Mouse (Mus musculus) liver, embryonic 11.5 days (tissue): ENCODE results near the gene Gm49027. TPM values are rescaled to one million over a fixed set of nuclear protein-coding genes. Genes with fewer than 3 reads are reported as not detected.

Experiments
- ATAC-seq: fragments of 200-750 bp; cut with Nextera tagmentation; replicated peaks from 2 replicates; pipeline ENCODE4 v1.8.0; 2017; ENCODE audit warnings: moderate number of reproducible peaks, mild to moderate bottlenecking, moderate TSS enrichment, moderate library complexity; ENCODE audit not compliant: low FRiP score
- DNase-seq: peaks from one replicate; pipeline ENCODE4 v3.0.0-alpha.2; 2017; ENCODE audit warnings: low spot score
- H3K27ac ChIP-seq: fragments of 300-500 bp; sonication (generic); 2 replicates; pipeline ENCODE4 v1.5.1; 2014; ENCODE audit warnings: mild to moderate bottlenecking, low read depth, low read length, control low read depth
- H3K27me3 ChIP-seq: fragments of 300-500 bp; sonication (generic); replicated peaks from 2 replicates; pipeline ENCODE4 v1.6.1; 2014; ENCODE audit warnings: low read length, mixed read lengths; ENCODE audit not compliant: control insufficient read depth, insufficient read depth
- H3K36me3 ChIP-seq: fragments of 300-500 bp; sonication (generic); 2 replicates; pipeline ENCODE4 v1.6.1; 2014; ENCODE audit warnings: mild to moderate bottlenecking, low read length, moderate library complexity, mixed read lengths; ENCODE audit not compliant: control insufficient read depth, insufficient read depth
- H3K4me1 ChIP-seq: fragments of 300-500 bp; sonication (generic); replicated peaks from 2 replicates; pipeline ENCODE4 v1.6.1; 2014; ENCODE audit warnings: low read length, mixed read lengths; ENCODE audit not compliant: control insufficient read depth, insufficient read depth
- H3K4me2 ChIP-seq: fragments of 300-500 bp; sonication (generic); 2 replicates; pipeline ENCODE4 v1.6.1; 2014; ENCODE audit warnings: mild to moderate bottlenecking, control low read depth, moderate library complexity
- H3K4me3 ChIP-seq: fragments of 300-500 bp; sonication (generic); 2 replicates; pipeline ENCODE4 v1.5.1; 2014; ENCODE audit warnings: low read depth, low read length, control low read depth
- H3K9ac ChIP-seq: fragments of 300-500 bp; sonication (generic); 2 replicates; pipeline ENCODE4 v1.6.1; 2014; ENCODE audit warnings: low read depth, low read length, control low read depth
- H3K9me3 ChIP-seq: fragments of 300-500 bp; sonication (generic); 2 replicates; pipeline ENCODE4 v1.6.1; 2016; ENCODE audit warnings: low read length, inconsistent platforms, mixed read lengths; ENCODE audit not compliant: control insufficient read depth
- WGBS: fragments of 180-500 bp; shearing (Covaris S2); extraction: QIAGEN DNeasy Blood & Tissue Kit; methylation state at CpG from one replicate; pipeline ENCODE4 v1.1.7; 2014; 5-methylcytosine and 5-hydroxymethylcytosine counted together
- polyA plus RNA-seq: library from polyadenylated mRNA; unstranded; fragments of >200 nt; fragmentation: Nextera tagmentation; extraction: Ambion mirVana; gene quantifications from 2 replicates; pipeline ENCODE4 v1.2.1, GENCODE M21; 2014

Gene Gm49027
- 0.22 and 0.47 TPM in 2 replicates for polyA plus RNA-seq

DNA sequence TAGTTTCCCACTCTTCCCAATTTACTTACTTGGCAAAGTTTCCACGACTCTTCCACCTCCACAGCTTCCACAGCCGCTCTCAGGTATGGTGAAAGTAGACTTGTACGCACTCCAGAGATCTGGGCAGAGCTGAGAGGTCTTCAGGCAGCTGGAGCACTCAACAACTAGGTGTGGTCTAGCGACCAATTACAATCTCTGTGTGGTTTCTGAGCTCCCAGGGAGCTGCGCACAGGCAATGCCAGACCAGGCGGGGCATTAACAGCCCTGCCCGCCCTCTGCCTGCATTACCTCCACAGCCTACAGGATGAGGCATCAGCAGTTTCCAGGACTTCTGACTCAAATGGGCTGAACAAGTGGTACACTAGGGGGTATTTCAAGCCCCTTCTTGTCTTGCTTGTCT, at the start of gene Gm49027:
Gene Gm49027, minus strand, starts transcription at position 208 of the 400 bp plus-strand sequence.
- Histone ChIP-seq H3K27me3 (no peaks in the 10 kb centered on the region), H3K9ac (peak within 1 kb of the TSS; percentile 50), H3K9me3 (no peaks in the 10 kb centered on the region), H3K4me2 (peak within 1 kb of the TSS; percentile 82), H3K27ac (peak within 1 kb of the TSS; percentile 51; the same call in 1 of the 2 replicates), H3K4me1 (peaks cover 15% of the 10 kb centered on the region), H3K4me3 (peak within 1 kb of the TSS; percentile 94), H3K36me3 (peaks cover 5% of the 10 kb centered on the region)
- ATAC-seq (no peak), DNase-seq (no peak)
- 76% methylated on average over 7 of the region's 7 CpGs for WGBS

DNA sequence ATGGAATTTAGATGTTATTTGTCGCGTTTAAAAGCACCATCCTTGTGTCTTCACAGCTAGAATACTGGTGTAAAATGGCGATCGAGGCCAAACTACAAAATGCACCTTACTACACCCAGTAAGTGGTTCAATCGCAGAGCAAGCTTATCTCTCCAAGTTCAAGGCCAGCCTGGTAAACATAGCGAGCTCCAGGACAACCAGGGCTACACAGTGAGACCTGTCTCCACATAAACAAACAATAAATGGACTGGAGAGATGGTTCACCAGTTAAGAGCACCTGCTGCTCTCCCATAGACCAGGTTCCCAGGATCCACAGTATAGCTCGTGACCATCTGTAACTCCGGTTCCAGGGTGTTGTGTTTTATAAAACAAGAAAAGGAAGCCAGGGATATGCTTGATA, 48.1 kb upstream of the Gm49027 start:
- WGBS, result 57% methylated on average over 8 of the region's 8 CpGs
- Histone ChIP-seq H3K27ac (no peak overlapping the region), H3K36me3 (peaks cover 9% of the 10 kb centered on the region), H3K4me2 (peak overlapping the region; percentile 62), H3K4me3 (peak overlapping the region; percentile 95), H3K9me3 (no peaks in the 10 kb centered on the region), H3K27me3 (no peaks in the 10 kb centered on the region), H3K4me1 (peaks cover 4% of the 10 kb centered on the region), H3K9ac (no peak overlapping the region; the same call in 1 of the 2 replicates)
- no peak for DNase-seq
- ATAC-seq, result 0 out of 2 replicates have a peak, but pooled peaks have one; percentile 30

DNA sequence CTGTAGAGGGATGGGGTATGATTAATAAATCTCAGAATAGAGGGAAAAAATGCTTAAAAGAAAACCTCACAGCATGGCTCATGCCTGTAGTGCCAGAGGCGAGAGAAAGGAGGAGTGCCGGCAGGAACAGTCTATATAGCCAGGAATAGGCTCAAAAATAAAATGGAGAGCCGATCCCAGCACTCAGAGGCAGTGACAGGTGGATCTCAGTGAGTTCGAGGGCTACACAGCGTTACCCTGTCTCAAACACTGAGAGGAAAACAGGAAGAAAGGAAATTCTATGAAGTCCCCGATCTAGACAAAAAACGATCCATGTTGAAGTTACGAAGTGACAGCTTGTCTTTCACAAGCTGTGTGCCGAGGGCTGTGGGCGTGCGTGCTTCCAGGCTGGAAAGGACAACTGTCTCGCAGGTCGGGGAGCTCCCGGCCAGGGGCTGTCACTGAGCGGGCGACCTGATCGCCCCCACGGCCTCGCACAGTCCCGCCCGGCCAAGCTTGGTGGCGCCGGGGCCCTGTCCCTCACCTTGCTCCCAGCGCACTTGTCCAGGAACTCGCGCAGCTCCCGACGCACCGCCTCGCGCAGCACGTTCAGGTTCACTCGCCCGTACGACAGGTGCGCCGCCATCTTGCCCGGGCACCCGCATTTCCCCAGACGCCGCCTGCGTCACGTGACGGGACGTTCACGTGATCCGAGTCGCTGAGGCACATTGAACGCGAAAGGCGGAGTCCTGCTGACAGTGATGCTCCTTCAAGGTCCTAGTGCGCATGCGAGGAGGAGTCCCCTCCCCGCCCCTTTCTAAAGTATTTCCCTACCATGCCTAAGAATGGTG, 47.3 kb upstream of the Gm49027 start, which contains the start of gene Vps33a:
Gene Vps33a, minus strand, starts transcription at position 682 of the 830 bp plus-strand sequence.
- Histone ChIP-seq H3K27me3 (no peaks in the 10 kb centered on the region), H3K9me3 (no peaks in the 10 kb centered on the region), H3K4me2 (peak within 1 kb of the TSS; percentile 77), H3K9ac (peak within 1 kb of the TSS; percentile 87), H3K4me1 (peaks cover 4% of the 10 kb centered on the region), H3K36me3 (peaks cover 12% of the 10 kb centered on the region), H3K4me3 (peak within 1 kb of the TSS; percentile 95), H3K27ac (0 out of 2 replicates have a peak within 1 kb of the TSS, but pooled peaks have one; percentile 28)
- ATAC-seq (peak; percentile 88), DNase-seq (peak; percentile 99)
- WGBS, result under 1% methylated on average over 54 of the region's 54 CpGs

DNA sequence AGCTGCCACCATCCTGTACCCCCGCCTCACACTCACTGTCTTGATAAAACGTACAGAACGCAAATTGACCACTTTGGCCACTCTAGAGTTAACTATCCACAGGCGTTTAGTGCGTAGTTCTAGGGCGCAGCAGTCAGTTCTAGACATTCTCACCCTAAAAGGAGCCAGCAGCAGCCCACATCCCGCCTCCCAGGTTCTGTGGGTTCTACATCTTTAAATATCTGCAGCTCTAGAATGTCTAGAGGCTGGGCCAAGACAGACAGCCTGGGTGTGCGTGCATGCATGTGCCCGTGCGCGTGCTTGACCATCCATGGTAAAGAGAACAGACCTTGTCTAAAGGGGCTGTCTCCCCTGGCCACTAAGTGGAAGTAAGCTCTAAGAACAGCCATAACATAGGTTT, 35.8 kb upstream of the Gm49027 start:
- DNase-seq (no peak), ATAC-seq (no peak)
- Histone ChIP-seq H3K27me3 (no peaks in the 10 kb centered on the region), H3K9ac (no peak overlapping the region), H3K36me3 (peaks cover 38% of the 10 kb centered on the region), H3K4me2 (no peak overlapping the region), H3K9me3 (no peaks in the 10 kb centered on the region), H3K27ac (no peak overlapping the region), H3K4me3 (no peak overlapping the region), H3K4me1 (no peaks in the 10 kb centered on the region)
- WGBS, result 92% methylated on average over 11 of the region's 11 CpGs

DNA sequence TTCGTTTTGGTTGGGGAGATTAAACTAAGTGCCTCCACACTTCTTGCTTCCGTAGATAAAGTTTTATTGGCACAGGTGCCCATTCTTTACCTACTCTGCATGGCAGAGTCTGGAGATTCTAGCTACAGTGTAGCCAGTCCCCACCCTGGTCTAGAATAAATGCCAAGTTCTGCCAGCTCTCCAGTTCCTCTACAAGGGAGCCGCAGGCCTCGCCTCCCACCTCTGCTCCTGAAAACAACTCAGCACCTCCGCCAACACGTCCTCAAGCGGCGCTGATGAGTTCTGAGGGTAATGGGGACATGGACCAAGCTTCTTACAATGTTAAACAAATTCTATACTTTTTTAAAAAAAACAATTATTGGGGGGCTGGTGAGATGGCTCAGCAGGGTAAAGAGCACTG, 34.3 kb upstream of the Gm49027 start:
- Histone ChIP-seq H3K9me3 (no peaks in the 10 kb centered on the region), H3K27ac (no peak overlapping the region), H3K9ac (no peak overlapping the region), H3K4me2 (no peak overlapping the region), H3K4me3 (no peak overlapping the region), H3K4me1 (no peaks in the 10 kb centered on the region), H3K36me3 (peaks cover 37% of the 10 kb centered on the region), H3K27me3 (no peaks in the 10 kb centered on the region)
- WGBS, result 93% methylated on average over 8 of the region's 8 CpGs
- no peak for ATAC-seq
- DNase-seq, result no peak

DNA sequence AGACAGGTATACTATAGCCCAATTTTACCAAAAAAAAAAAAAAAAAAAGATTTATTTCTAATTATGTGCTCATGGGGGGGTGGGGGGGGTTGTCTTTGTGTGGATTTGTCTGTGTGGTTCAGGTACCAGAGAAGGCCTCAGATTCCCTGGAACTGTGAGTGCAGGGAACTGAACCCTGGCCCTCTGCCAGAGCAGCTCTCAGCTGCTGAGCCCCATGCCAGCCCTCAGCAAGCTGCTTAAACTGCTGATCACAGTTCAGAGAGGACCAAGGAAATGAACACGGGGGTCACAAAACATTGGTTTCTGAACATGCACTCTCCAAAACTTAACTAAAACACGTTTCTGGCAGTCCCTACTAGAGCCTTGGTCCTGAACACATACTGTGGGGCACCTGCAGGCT, 31.2 kb upstream of the Gm49027 start:
- no peak overlapping the region for H3K4me3 ChIP-seq
- H3K4me2 ChIP-seq, result no peak overlapping the region
- ATAC-seq (no peak), DNase-seq (no peak)
- no peak overlapping the region for H3K9ac ChIP-seq
- 74% methylated on average over 2 of the region's 2 CpGs for WGBS
- peaks cover 21% of the 10 kb centered on the region for H3K36me3 ChIP-seq
- H3K9me3 ChIP-seq, result no peaks in the 10 kb centered on the region
- H3K27ac ChIP-seq, result no peak overlapping the region
- no peaks in the 10 kb centered on the region for H3K27me3 ChIP-seq
- no peaks in the 10 kb centered on the region for H3K4me1 ChIP-seq

DNA sequence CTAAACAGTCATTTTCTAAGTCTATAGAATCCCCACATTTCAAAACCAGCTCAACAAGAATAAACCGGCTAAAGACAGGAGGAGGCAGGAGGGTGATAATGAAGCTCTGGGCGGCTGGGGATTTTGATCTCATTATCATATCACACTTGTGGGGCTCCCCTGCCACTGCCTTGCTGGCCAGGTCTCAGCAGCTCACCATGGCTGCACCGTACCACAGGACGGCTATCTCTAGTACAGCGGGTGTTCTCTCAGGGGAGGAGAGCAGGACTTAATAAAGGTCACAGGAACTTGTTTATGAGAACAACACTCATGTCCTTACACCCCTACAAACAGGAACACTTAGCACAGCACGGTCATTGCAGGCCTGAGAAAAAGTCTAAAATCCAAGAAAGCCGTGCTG, 30.4 kb upstream of the Gm49027 start:
- Histone ChIP-seq H3K27me3 (no peaks in the 10 kb centered on the region), H3K9me3 (no peaks in the 10 kb centered on the region), H3K36me3 (peaks cover 16% of the 10 kb centered on the region), H3K4me2 (peak overlapping the region; percentile 28; the same call in 1 of the 2 replicates), H3K27ac (no peak overlapping the region), H3K9ac (no peak overlapping the region), H3K4me1 (no peaks in the 10 kb centered on the region), H3K4me3 (no peak overlapping the region)
- DNase-seq (no peak), ATAC-seq (peak; percentile 90)
- 69% methylated on average over 7 of the region's 7 CpGs for WGBS

DNA sequence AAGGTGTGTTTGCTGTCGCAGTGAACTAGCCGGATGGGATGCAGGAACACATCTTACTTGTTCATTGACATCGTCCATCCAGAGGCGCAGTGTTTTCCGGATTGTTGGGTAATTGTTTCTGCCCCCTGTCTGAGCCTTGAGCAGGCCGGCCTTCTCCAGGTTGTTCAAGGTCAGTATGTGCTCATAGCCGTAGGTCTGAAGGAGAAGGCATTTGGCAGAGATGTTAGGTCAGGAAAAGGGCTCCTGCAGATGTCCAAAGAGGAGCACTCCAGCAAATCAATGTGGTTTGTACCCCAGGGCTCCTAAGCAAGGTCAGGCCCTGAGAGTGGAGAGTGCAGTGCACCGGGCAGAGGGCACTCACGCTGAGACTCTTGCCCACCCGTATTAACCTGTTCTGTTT, 8.5 kb upstream of the Gm49027 start:
- no peak for ATAC-seq
- H3K27me3 ChIP-seq, result no peaks in the 10 kb centered on the region
- no peak overlapping the region for H3K4me3 ChIP-seq
- DNase-seq, result no peak
- WGBS, result 92% methylated on average over 10 of the region's 10 CpGs
- H3K4me1 ChIP-seq, result no peaks in the 10 kb centered on the region
- H3K4me2 ChIP-seq, result no peak overlapping the region
- no peaks in the 10 kb centered on the region for H3K9me3 ChIP-seq
- no peak overlapping the region for H3K27ac ChIP-seq
- peaks cover 39% of the 10 kb centered on the region for H3K36me3 ChIP-seq
- no peak overlapping the region for H3K9ac ChIP-seq

DNA sequence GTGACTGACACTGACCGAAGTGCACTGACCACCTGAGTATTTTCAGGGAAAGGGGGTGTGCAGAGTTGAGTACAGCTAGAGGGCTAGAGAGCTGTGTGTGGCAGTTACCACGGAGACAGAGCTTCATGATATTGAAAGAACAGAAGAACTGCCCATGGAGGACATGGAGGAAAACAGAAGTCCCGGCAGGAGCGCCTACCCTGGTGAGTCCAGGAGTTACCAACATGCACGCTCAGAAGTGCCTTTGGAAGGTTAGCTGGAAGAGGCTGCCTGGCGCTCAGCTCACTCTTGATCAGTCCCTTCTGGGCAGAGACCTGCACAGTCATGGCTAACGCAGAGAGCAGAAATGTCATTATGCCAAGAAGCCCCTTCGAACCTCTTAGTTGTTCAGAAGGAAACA, 4.8 kb upstream of the Gm49027 start:
- H3K27me3 ChIP-seq, result no peaks in the 10 kb centered on the region
- DNase-seq, result no peak
- H3K36me3 ChIP-seq, result peaks cover 39% of the 10 kb centered on the region
- no peak overlapping the region for H3K4me3 ChIP-seq
- WGBS, result 91% methylated on average over 8 of the region's 8 CpGs
- no peak for ATAC-seq
- no peaks in the 10 kb centered on the region for H3K4me1 ChIP-seq
- H3K27ac ChIP-seq, result no peak overlapping the region
- no peaks in the 10 kb centered on the region for H3K9me3 ChIP-seq
- H3K9ac ChIP-seq, result no peak overlapping the region
- no peak overlapping the region for H3K4me2 ChIP-seq
